Mouse (Mus musculus) forebrain, postnatal 0 days (tissue): ENCODE results near the gene Supt7l. TPM values are rescaled to one million over a fixed set of nuclear protein-coding genes. Genes with fewer than 3 reads are reported as not detected.

Experiments used
- ATAC-seq: fragments of 200-750 bp; cut with Nextera tagmentation; 2 replicates; pipeline ENCODE4 v1.8.0; 2017; ENCODE audit warnings: mild to moderate bottlenecking, moderate library complexity
- DNase-seq: peaks from one replicate; pipeline ENCODE4 v3.0.0-alpha.2; 2015
- H3K27ac ChIP-seq: fragments of 300-500 bp; sonication (generic); 2 replicates; pipeline ENCODE4 v1.5.1; 2014; ENCODE audit warnings: low read depth, mild to moderate bottlenecking, antibody characterized with exemption, low read length, moderate library complexity, mixed read lengths
- H3K27me3 ChIP-seq: fragments of 300-500 bp; sonication (generic); 2 replicates; pipeline ENCODE4 v1.6.1; 2014; ENCODE audit warnings: mild to moderate bottlenecking, low read length, mixed read lengths; ENCODE audit not compliant: insufficient read depth
- H3K36me3 ChIP-seq: fragments of 300-500 bp; sonication (generic); 2 replicates; pipeline ENCODE4 v1.6.1; 2014; ENCODE audit warnings: mild to moderate bottlenecking, moderate library complexity; ENCODE audit not compliant: insufficient read depth
- H3K4me1 ChIP-seq: fragments of 300-500 bp; sonication (generic); 2 replicates; pipeline ENCODE4 v1.6.1; 2014; ENCODE audit warnings: antibody characterized with exemption; ENCODE audit not compliant: insufficient read depth
- H3K4me2 ChIP-seq: fragments of 300-500 bp; sonication (generic); 2 replicates; pipeline ENCODE4 v1.6.1; 2014; ENCODE audit warnings: low read depth, mild to moderate bottlenecking, moderate library complexity
- H3K4me3 ChIP-seq: fragments of 300-500 bp; sonication (generic); 2 replicates; pipeline ENCODE4 v1.5.1; 2014; ENCODE audit warnings: low read depth, low read length, mixed read lengths
- H3K9ac ChIP-seq: fragments of 300-500 bp; sonication (generic); 2 replicates; pipeline ENCODE4 v1.6.1; 2014; ENCODE audit warnings: mild to moderate bottlenecking
- H3K9me3 ChIP-seq: fragments of 300-500 bp; sonication (generic); 2 replicates; pipeline ENCODE4 v1.6.1; 2016; ENCODE audit warnings: low read length
- CTCF ChIP-seq: sonication (generic); IDR thresholded peaks from 2 replicates; pipeline ENCODE4 v1.5.1; 2016; ENCODE audit warnings: antibody characterized with exemption, control low read depth, low read depth
- WGBS: fragments of 180-500 bp; shearing (Covaris S2); extraction: QIAGEN DNeasy Blood & Tissue Kit; methylation state at CpG from one replicate; pipeline ENCODE4 v1.1.7; 2014; 5-methylcytosine and 5-hydroxymethylcytosine counted together
- polyA plus RNA-seq: library from polyadenylated mRNA; unstranded; fragments of >200 nt; fragmentation: Nextera tagmentation; extraction: Ambion mirVana; gene quantifications from 2 replicates; pipeline ENCODE4 v1.2.1, GENCODE M21; 2015
- total RNA-seq: library from RNA; depleted of rRNA; stranded (reverse); fragments of >200 nt; gene quantifications from 2 replicates; pipeline ENCODE4 v1.2.3, GENCODE M21; 2014

The Supt7l gene
- total and polyA plus RNA-seq, 2 experiments from 2014 or later, result 19.7 to 29.6 TPM

- Histone ChIP-seq H3K27me3 (no peaks in the 10 kb centered on the region), H3K4me1 (peaks cover 18% of the 10 kb centered on the region), H3K9ac (peak overlapping the region; percentile 80), H3K4me3 (peak overlapping the region; percentile 84), H3K27ac (peak overlapping the region; percentile 88), H3K36me3 (peaks cover 32% of the 10 kb centered on the region), H3K4me2 (peak overlapping the region; percentile 96), H3K9me3 (no peaks in the 10 kb centered on the region)
- ATAC-seq (peak; percentile 30; the same call in 1 of the 2 replicates), DNase-seq (no peak)
- TF ChIP-seq CTCF, result no peak
- WGBS, result 6% methylated on average over 40 of the region's 40 CpGs
These were observed 408 bp downstream of the Supt7l start for GRCm38 (mm10) chr5:31527117-31527680.

GRCm38 (mm10) chr5:31526354-31527116, 1.1 kb downstream of the Supt7l start, which contains the start of gene Slc4a1ap:
Slc4a1ap (plus strand) TSS chr5:31526995.
- H3K4me3 ChIP-seq, result peak within 1 kb of the TSS; percentile 84
- H3K4me1 ChIP-seq, result peaks cover 18% of the 10 kb centered on the region
- peak within 1 kb of the TSS; percentile 88 for H3K27ac ChIP-seq
- 2% methylated on average over 28 of the region's 28 CpGs for WGBS
- ATAC-seq (peak; percentile 94), DNase-seq (peak; percentile 92)
- no peaks in the 10 kb centered on the region for H3K9me3 ChIP-seq
- H3K27me3 ChIP-seq, result no peaks in the 10 kb centered on the region
- peak within 1 kb of the TSS; percentile 80 for H3K9ac ChIP-seq
- H3K4me2 ChIP-seq, result peak within 1 kb of the TSS; percentile 96
- no peak for TF ChIP-seq CTCF
- H3K36me3 ChIP-seq, result peaks cover 29% of the 10 kb centered on the region

- no peaks in the 10 kb centered on the region; the same call in 1 of the 2 replicates for H3K4me1 ChIP-seq
- WGBS, result 96% methylated on average over 6 of the region's 6 CpGs
- H3K27ac ChIP-seq, result no peak overlapping the region
- no peaks in the 10 kb centered on the region for H3K9me3 ChIP-seq
- no peak for TF ChIP-seq CTCF
- no peaks in the 10 kb centered on the region for H3K27me3 ChIP-seq
- no peak overlapping the region for H3K4me2 ChIP-seq
- H3K9ac ChIP-seq, result no peak overlapping the region
- peaks cover 63% of the 10 kb centered on the region for H3K36me3 ChIP-seq
- ATAC-seq (no peak), DNase-seq (no peak)
- no peak overlapping the region for H3K4me3 ChIP-seq
These were observed 7.1 kb downstream of the Supt7l start for GRCm38 (mm10) chr5:31520556-31520955.

DNA sequence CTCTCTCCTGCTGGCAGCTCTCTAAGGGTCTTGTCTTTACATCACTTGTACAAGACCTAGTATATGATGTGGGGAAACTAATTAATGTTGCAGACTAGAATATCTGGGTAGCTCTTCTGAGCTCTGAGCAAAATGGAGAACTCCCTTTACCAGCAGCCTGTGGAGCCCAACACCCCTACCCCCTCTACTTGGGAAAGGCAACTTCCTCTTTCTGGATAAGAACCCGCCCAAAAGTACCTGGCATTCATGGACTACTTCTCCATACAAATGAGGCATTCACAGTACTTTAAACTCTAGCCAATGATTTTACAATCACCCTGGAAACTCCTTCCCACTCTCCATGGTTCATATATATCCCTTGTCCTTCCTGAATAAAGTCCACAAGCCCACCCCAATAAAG, 15.1 kb downstream of the Supt7l start:
- Histone ChIP-seq H3K4me2 (no peak overlapping the region), H3K36me3 (peaks cover 81% of the 10 kb centered on the region), H3K9ac (no peak overlapping the region), H3K9me3 (no peaks in the 10 kb centered on the region), H3K4me1 (no peaks in the 10 kb centered on the region), H3K27ac (no peak overlapping the region), H3K4me3 (no peak overlapping the region), H3K27me3 (no peaks in the 10 kb centered on the region)
- DNase-seq, result no peak
- no peak for ATAC-seq
- 78% methylated on average over 1 of the region's 1 CpGs for whole genome bisulfite sequencing
- no peak for TF ChIP-seq CTCF

DNA sequence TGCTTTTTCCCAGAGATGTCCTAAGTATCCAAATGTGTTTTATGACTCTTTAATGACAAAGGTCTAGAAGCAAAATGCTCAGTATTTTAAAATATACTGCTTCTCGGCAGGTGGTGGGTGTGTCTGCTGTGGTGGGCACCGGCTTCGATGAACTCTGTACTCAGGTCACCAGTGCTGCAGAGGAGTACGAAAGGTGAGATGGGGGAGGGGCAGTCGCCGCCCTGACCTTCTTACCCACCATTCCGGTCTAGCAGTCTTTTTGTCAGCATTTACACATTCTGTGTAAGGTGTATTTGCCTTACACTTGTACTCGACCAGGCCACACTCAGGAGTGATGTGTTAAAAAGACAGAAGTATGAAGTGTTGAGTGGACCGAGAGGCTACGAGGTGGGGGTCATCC, 22.8 kb downstream of the Supt7l start:
- TF ChIP-seq CTCF, result no peak
- H3K4me2 ChIP-seq, result no peak overlapping the region
- ATAC-seq, result no peak
- H3K4me3 ChIP-seq, result no peak overlapping the region
- 95% methylated on average over 10 of the region's 10 CpGs for WGBS
- H3K36me3 ChIP-seq, result peaks cover 78% of the 10 kb centered on the region
- H3K27ac ChIP-seq, result no peak overlapping the region
- no peaks in the 10 kb centered on the region for H3K4me1 ChIP-seq
- DNase-seq, result no peak
- H3K27me3 ChIP-seq, result no peaks in the 10 kb centered on the region
- no peak overlapping the region for H3K9ac ChIP-seq
- no peaks in the 10 kb centered on the region for H3K9me3 ChIP-seq

- Histone ChIP-seq H3K4me1 (0 out of 2 replicates have a peak, but pooled peaks cover 4% of the 10 kb centered on the region), H3K9me3 (no peaks in the 10 kb centered on the region), H3K4me3 (peak within 1 kb of the TSS; percentile 61), H3K9ac (peak within 1 kb of the TSS; percentile 53), H3K27me3 (no peaks in the 10 kb centered on the region), H3K36me3 (peaks cover 29% of the 10 kb centered on the region), H3K27ac (no peak within 1 kb of the TSS), H3K4me2 (peak within 1 kb of the TSS; percentile 71)
- peak; percentile 100 for ATAC-seq
- WGBS, result 2% methylated on average over 48 of the region's 49 CpGs
- peak; percentile 95 for DNase-seq
- no peak for TF ChIP-seq CTCF
These were observed 32.9 kb downstream of the Supt7l start, which contains the start of gene Gpn1 for GRCm38 (mm10) chr5:31494513-31495297. Gpn1 (plus strand) TSS chr5:31494741.
